Mouse (Mus musculus) cerebellum, postnatal 4 days (tissue): Measurements from ENCODE around the gene Primpol.
A peak's percentile ranks its signal among the peaks of the same experiment; 100 is the strongest.

Experiments used
- DNase-seq, 2 experiments: peaks; one replicate each; pipeline ENCODE4 v3.0.0; 2022; ENCODE audit warnings: low spot score in 2 of 2, mixed read lengths in 1 of 2

Primpol gene

DNA sequence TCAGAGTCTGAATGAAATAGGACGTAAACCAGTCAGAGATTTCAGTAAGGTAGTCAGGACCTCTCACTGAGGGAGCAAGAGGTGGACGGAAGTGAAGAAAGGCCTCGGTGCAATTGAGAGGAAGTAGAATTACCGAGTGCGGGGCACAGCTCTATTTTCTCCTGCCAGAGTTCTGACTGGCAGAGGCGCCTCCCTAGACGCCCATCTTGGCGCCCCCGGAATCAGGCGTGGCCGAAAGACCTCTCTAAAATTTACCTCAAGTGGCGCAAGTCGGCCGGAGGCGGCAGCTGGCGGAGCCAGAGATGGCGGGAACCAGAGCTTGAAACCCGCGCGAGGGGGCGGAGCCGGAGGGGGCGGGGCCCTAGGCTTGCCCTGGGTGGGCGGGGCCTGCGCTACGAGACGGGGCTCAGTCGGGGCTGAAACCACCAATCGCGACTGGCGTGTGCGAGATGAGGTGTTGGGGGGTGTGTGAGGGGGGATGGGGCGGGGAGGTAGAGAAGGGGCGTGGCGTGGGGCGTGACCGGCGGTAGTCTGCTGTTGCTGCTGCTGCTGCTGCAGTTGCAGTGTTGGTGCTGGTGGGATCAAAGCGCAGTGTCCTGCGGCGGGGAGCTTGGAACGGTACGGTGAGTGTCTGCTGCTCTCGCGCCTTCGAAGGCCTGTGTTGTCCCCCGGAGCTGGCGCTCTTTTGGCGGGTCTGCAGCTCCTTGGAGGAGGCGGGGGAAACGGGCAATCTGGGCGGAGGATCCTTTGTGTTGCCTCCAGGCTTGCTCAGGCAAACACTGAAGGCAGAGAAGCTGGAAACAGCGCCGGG, at the start of gene Primpol, which contains the start of gene Casp3:
TSS of gene Primpol (minus strand) at position 334 of the 811 bp plus-strand sequence.
TSS of gene Casp3 (plus strand) at position 413 of the 811 bp plus-strand sequence.
- peak; percentile 92 to 98 for DNase-seq

GRCm38 (mm10) chr8:46655919-46656318, 38.9 kb upstream of the Primpol start:
- no peak for DNase-seq

- DNase-seq: no peak
Observed at GRCm38 (mm10) chr8:46651872-46652271, 34.9 kb upstream of the Primpol start.

GRCm38 (mm10) chr8:46648421-46648820, 31.4 kb upstream of the Primpol start:
- DNase-seq: no peak

DNA sequence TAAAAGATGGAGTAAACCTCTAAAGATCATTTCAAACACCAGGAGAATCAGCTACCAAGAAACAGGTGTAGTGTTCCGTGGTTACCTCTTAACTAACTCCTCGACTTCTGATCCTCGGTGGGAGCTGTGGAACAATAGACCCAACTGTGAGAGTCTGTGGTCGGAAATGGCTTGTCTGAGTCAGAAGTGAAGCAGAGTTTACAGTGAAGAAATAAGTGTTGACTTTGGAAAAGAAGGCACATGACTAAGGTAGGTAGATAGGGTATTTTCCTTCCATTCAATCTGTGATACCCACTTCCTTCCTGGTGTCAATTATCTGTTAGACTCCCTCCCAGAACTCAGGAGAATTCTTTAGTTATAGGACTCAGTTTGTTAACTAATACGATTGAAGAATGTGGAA, 24.3 kb upstream of the Primpol start:
- DNase-seq: no peak

- DNase-seq: no peak
Observed at GRCm38 (mm10) chr8:46639852-46640251, 22.8 kb upstream of the Primpol start.

GRCm38 (mm10) chr8:46639010-46639571, 22.1 kb upstream of the Primpol start:
- peak in 1 of 2 experiments; percentile 30 for DNase-seq

DNA sequence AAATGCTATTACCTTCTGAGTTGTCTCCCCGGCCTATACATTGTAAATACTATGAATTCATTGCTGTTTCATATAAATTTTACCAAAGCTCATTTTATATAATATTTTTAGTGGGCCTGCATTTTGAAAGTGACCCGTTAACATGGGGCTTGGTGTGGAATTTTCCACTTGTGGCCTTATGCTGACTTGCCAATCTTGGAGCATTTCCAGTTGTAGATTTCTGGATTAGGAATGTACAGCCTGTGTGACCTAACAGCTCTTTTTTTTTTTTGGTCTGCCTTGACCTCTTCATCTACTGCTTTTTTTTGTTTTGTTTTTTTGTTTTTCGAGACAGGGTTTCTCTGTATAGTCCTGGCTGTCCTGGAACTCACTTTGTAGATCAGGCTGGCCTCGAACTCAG, 13.9 kb upstream of the Primpol start:
- DNase-seq: no peak

DNA sequence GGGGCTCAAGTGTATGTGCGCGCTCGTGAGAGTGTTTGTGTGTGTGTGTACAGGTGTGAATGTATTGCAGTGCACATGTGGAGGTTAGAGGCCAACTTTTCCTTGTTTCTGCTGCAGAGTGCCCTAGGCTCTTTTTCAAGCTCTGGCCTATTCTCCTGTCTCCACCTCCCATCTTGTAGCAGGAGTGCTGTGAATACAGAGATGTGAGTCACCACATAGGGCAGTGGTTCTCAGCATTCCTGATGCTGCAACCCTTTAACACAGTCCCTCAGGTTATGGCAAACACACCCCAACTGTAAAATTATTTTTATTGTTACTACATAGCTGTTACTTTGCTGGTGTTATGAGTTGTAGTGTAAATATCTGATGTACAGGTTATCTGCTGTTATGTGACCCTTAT, 13.4 kb upstream of the Primpol start:
- DNase-seq: no peak

GRCm38 (mm10) chr8:46628645-46629044, 11.6 kb upstream of the Primpol start:
- DNase-seq: no peak

- DNase-seq: no peak
Observed at GRCm38 (mm10) chr8:46627881-46628280, 10.9 kb upstream of the Primpol start.

GRCm38 (mm10) chr8:46626642-46627041, 9.6 kb upstream of the Primpol start:
- no peak for DNase-seq

- DNase-seq: no peak
Observed at GRCm38 (mm10) chr8:46625166-46625565, 8.2 kb upstream of the Primpol start.

DNA sequence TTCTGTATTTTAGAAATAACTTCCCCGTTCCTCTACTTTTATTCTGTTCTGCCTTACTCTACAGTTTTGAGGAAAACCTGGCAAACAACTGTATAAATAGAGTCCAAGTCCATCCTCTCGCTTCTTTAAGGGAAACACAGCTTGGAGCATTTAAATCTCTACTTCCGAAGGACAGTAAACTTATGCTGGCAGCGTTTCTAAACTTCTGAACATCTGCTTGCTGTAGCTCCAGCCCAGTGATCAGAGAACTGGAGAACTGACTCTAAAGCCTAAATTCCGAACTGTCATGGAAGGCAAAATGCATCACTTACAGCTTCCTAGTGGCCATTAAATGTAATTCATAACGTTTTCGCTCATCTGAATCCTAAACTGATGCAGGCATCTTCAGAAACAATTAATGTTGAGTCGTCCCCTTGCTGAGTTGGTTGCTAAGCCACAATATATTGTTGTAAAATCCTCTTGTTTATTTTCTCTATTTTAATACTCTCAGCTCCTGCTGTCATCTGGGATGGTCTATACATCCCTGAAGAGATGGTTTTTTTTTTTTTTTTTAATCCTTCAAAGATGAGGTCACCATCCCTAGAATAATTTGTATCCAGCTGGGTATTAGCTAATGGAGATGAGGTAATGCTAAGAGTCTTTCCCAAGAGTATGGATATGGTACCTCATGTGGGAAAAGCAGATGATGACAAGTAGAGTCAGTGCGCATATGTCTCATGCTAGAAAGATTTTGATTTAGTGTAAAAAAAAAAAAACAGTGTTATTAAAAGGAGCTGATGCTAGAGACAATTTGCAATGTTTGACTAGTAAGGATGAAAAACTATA, 5.6 kb upstream of the Primpol start:
- DNase-seq: no peak

DNA sequence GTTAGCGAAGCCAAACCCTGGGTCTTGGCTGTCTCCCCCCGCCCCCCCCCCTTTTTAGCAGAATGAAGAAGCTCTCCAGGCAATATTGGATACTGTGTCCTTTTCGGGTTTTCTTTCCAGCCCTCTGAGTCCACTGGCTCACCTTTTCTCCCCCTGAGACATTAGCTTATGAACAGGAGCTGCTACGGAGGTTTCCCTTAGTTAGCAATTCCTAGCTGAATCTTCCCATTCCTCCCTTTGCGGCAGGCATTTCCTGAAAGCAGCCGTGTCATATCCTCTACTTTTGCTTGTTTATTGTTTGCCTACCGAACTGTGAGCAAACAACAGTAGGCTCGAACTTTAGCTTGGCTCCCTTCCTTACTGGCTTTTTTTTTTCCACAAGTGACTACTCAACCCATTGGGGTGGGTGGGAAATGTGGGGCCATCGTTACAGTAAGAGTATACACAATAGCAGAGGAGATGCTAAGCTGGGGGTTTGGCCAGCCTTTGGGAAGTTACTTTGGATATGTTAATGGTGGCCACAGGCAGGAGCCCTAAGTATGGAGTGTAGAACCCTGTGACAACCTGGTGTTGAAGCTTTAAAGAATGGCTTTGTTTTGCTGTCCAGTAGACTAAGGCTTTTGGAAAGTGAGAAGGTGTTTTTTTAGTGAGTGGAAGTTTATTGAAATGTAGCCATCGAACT, 1.8 kb upstream of the Primpol start:
- no peak for DNase-seq

- no peak for DNase-seq
Observed at GRCm38 (mm10) chr8:46617690-46618620, 943 bp upstream of the Primpol start.

- DNase-seq: no peak
Observed at GRCm38 (mm10) chr8:46615936-46616335, 1.1 kb downstream of the Primpol start.

DNA sequence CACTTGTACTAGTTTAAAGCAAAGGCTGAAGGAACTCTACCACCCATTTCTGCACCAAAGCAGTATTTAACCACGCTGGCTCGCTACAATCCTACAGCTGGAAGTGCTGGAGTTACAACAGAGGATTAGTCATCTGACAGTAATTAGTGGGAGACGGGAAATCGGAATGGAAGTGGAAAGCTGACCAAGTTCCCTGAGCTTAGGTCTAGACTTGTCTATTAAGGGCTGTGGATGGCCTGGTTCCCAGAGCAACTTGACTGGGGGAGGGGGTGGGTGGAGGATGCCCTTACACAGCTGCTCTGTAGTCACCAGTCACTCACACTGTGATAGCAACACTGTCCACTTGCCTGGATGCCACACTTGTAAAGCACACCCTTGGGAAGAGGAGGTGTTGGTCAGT, 3.6 kb downstream of the Primpol start:
- no peak for DNase-seq

DNA sequence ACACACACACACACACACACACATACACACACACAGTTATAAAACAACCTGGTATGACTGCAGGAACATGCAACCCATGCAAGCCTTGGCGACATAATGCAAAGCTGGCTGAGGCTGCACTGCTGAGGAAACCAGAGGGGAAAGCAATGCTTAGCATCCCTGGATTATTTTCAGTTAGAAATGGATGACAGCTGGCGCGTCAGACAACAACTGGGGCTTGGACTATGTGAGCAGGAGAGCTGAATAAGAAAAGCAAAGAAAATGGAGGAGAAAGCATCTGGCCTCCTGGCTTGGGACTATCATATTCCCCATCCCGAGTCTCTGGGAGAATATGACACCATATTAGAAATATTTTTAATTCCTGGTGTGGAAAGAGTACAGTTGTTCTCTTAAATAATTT, 4.1 kb downstream of the Primpol start:
- no peak for DNase-seq

GRCm38 (mm10) chr8:46611557-46611956, 5.5 kb downstream of the Primpol start:
- DNase-seq: no peak

GRCm38 (mm10) chr8:46606930-46607329, 10.1 kb downstream of the Primpol start:
- no peak for DNase-seq
